Mouse (Mus musculus) c-Kit-negative CD71-positive TER-119-positive erythroid progenitor cells, embryonic 14.5 days (primary cell): ENCODE results near the gene Mif.
"Not testable (repeated sequence)": the region's sequence is repeated elsewhere in the genome, so short reads cannot be mapped to it uniquely, and the experiment has no call there.

Source experiments
- DNase-seq: peaks from one replicate; pipeline ENCODE4 v3.0.0-alpha.2; 2013; ENCODE audit warnings: low read depth, low spot score

Gene Mif

GRCm38 (mm10) chr10:75859786-75860470 lies at the start of gene Mif:
Gene Mif (minus strand): TSS chr10:75860240.
- DNase-seq = peak; percentile 73

- DNase-seq = no peak
Measured at GRCm38 (mm10) chr10:75906882-75907281, 46.8 kb upstream of the Mif start.

- no peak for DNase-seq
Measured at GRCm38 (mm10) chr10:75904391-75904790, 44.4 kb upstream of the Mif start.

- DNase-seq = no peak
Measured at GRCm38 (mm10) chr10:75898846-75899245, 38.8 kb upstream of the Mif start.

- no peak for DNase-seq
Measured at GRCm38 (mm10) chr10:75898039-75898564, 38.1 kb upstream of the Mif start.

- peak; percentile 48 for DNase-seq
Measured at GRCm38 (mm10) chr10:75897373-75897772, 37.3 kb upstream of the Mif start.

GRCm38 (mm10) chr10:75896208-75896607 lies 36.2 kb upstream of the Mif start:
- DNase-seq = no peak

GRCm38 (mm10) chr10:75895730-75896129 lies 35.7 kb upstream of the Mif start:
- no peak for DNase-seq

GRCm38 (mm10) chr10:75894601-75895000 lies 34.6 kb upstream of the Mif start:
- DNase-seq = no peak

GRCm38 (mm10) chr10:75893089-75893750 lies 33.2 kb upstream of the Mif start, which contains the start of gene Derl3:
Gene Derl3 (plus strand): TSS chr10:75893413.
- peak; percentile 79 for DNase-seq

GRCm38 (mm10) chr10:75889406-75890153 lies 29.5 kb upstream of the Mif start:
- no peak for DNase-seq

GRCm38 (mm10) chr10:75887504-75887903 lies 27.5 kb upstream of the Mif start:
- not testable (repeated sequence) for DNase-seq

- no peak for DNase-seq
Measured at GRCm38 (mm10) chr10:75884742-75885141, 24.7 kb upstream of the Mif start.

- no peak for DNase-seq
Measured at GRCm38 (mm10) chr10:75883232-75883552, 23.2 kb upstream of the Mif start.

GRCm38 (mm10) chr10:75882433-75883231 lies 22.6 kb upstream of the Mif start:
- no peak for DNase-seq

GRCm38 (mm10) chr10:75881578-75882432 lies 21.8 kb upstream of the Mif start:
- no peak for DNase-seq

GRCm38 (mm10) chr10:75880771-75881577 lies 20.9 kb upstream of the Mif start:
- DNase-seq = no peak

GRCm38 (mm10) chr10:75880351-75880750 lies 20.3 kb upstream of the Mif start:
- no peak for DNase-seq

- no peak for DNase-seq
Measured at GRCm38 (mm10) chr10:75878836-75879235, 18.8 kb upstream of the Mif start.
